Mouse (Mus musculus) stomach, embryonic 14.5 days (tissue): ENCODE results near the gene Gm10720. TPM values are rescaled to one million over a fixed set of nuclear protein-coding genes. Genes with fewer than 3 reads are reported as not detected.
"Not testable (repeated sequence)": the region's sequence is repeated elsewhere in the genome, so short reads cannot be mapped to it uniquely, and the experiment has no call there.

Source experiments
- ATAC-seq: fragments of 200-750 bp; cut with Nextera tagmentation; 2 replicates; pipeline ENCODE4 v1.8.0; 2017; ENCODE audit warnings: low read depth, moderate TSS enrichment; ENCODE audit not compliant: insufficient number of reproducible peaks, insufficient read depth, low FRiP score
- H3K27ac ChIP-seq: fragments of 300-500 bp; sonication (generic); 2 replicates; pipeline ENCODE4 v1.5.1; 2014; ENCODE audit warnings: mild to moderate bottlenecking, low read length, moderate library complexity, mixed read lengths
- H3K27me3 ChIP-seq: fragments of 300-500 bp; sonication (generic); 2 replicates; pipeline ENCODE4 v1.6.1; 2014; ENCODE audit warnings: low read length, control low read depth, mixed read lengths; ENCODE audit not compliant: control insufficient read depth, insufficient read depth
- H3K36me3 ChIP-seq: fragments of 300-500 bp; sonication (generic); 2 replicates; pipeline ENCODE4 v1.6.1; 2014; ENCODE audit warnings: mild to moderate bottlenecking, control low read depth, low read length, moderate library complexity, mixed read lengths; ENCODE audit not compliant: control insufficient read depth, insufficient read depth
- H3K4me1 ChIP-seq: fragments of 300-500 bp; sonication (generic); 2 replicates; pipeline ENCODE4 v1.6.1; 2014; ENCODE audit warnings: low read length, control low read depth, mixed read lengths; ENCODE audit not compliant: control insufficient read depth, insufficient read depth
- H3K4me2 ChIP-seq: fragments of 300-500 bp; sonication (generic); replicated peaks from 2 replicates; pipeline ENCODE4 v1.6.1; 2014; ENCODE audit warnings: low read depth, low read length, control low read depth
- H3K4me3 ChIP-seq: fragments of 300-500 bp; sonication (generic); 2 replicates; pipeline ENCODE4 v1.5.1; 2014; ENCODE audit warnings: low read depth, low read length, control low read depth
- H3K9ac ChIP-seq: fragments of 300-500 bp; sonication (generic); replicated peaks from 2 replicates; pipeline ENCODE4 v1.6.1; 2014; ENCODE audit warnings: low read depth, mild to moderate bottlenecking, control low read depth, low read length, moderate library complexity, mixed read lengths
- H3K9me3 ChIP-seq: fragments of 300-500 bp; sonication (generic); 2 replicates; pipeline ENCODE4 v1.6.1; 2016; ENCODE audit warnings: low read depth, low read length, control low read depth; ENCODE audit not compliant: control insufficient read depth
- WGBS: fragments of 180-500 bp; shearing (Covaris S2); extraction: QIAGEN DNeasy Blood & Tissue Kit; methylation state at CpG from one replicate; pipeline ENCODE4 v1.1.7; 2014; 5-methylcytosine and 5-hydroxymethylcytosine counted together
- polyA plus RNA-seq: library from polyadenylated mRNA; unstranded; fragments of >200 nt; fragmentation: Nextera tagmentation; extraction: Ambion mirVana; gene quantifications from 2 replicates; pipeline ENCODE4 v1.2.1, GENCODE M21; 2014

Gene Gm10720
- not detected in 2 replicates for polyA plus RNA-seq

- not testable (repeated sequence) for H3K27ac ChIP-seq, H3K4me3 ChIP-seq, H3K27me3 ChIP-seq, ATAC-seq, H3K9me3 ChIP-seq, H3K4me2 ChIP-seq, H3K36me3 ChIP-seq, H3K4me1 ChIP-seq, H3K9ac ChIP-seq
- 67% methylated on average over 4 of the region's 9 CpGs for WGBS
Observed at GRCm38 (mm10) chr9:3015354-3015753, at the start of gene Gm10720. Gene Gm10720 (plus strand): TSS chr9:3015654.

- H3K9ac ChIP-seq, H3K27ac ChIP-seq, ATAC-seq, H3K36me3 ChIP-seq, H3K27me3 ChIP-seq, H3K4me3 ChIP-seq, H3K4me1 ChIP-seq, H3K9me3 ChIP-seq, H3K4me2 ChIP-seq: not testable (repeated sequence)
- 66% methylated on average over 12 of the region's 12 CpGs for WGBS
Observed at GRCm38 (mm10) chr9:3000445-3000972, 14.9 kb upstream of the Gm10720 start, which contains the start of gene Gm10722. Gene Gm10722 (plus strand): TSS chr9:3000922.

- not testable (repeated sequence) for H3K27me3 ChIP-seq, H3K9ac ChIP-seq, H3K36me3 ChIP-seq, ATAC-seq, H3K4me2 ChIP-seq, H3K4me3 ChIP-seq, H3K27ac ChIP-seq, H3K9me3 ChIP-seq, H3K4me1 ChIP-seq
- 64% methylated on average over 8 of the region's 8 CpGs for WGBS
Observed at GRCm38 (mm10) chr9:3001006-3001405, 14.4 kb upstream of the Gm10720 start.

GRCm38 (mm10) chr9:3001948-3002659 is 13.3 kb upstream of the Gm10720 start:
- peak; percentile 81 for ATAC-seq
- not testable (repeated sequence) for H3K27ac ChIP-seq, H3K4me2 ChIP-seq, H3K9ac ChIP-seq, H3K4me1 ChIP-seq, H3K9me3 ChIP-seq, H3K4me3 ChIP-seq, H3K27me3 ChIP-seq, H3K36me3 ChIP-seq
- WGBS = 57% methylated on average over 8 of the region's 11 CpGs

GRCm38 (mm10) chr9:3002794-3003396 is 12.6 kb upstream of the Gm10720 start, which contains the start of gene Gm11168:
Gene Gm11168 (plus strand): TSS chr9:3003346.
- not testable (repeated sequence) for H3K27ac ChIP-seq, H3K36me3 ChIP-seq, H3K4me1 ChIP-seq, ATAC-seq, H3K9me3 ChIP-seq, H3K4me2 ChIP-seq, H3K4me3 ChIP-seq, H3K27me3 ChIP-seq, H3K9ac ChIP-seq
- 75% methylated on average over 6 of the region's 14 CpGs for WGBS

- not testable (repeated sequence) for ATAC-seq, H3K9ac ChIP-seq
- WGBS = 80% methylated on average over 1 of the region's 5 CpGs
Observed at GRCm38 (mm10) chr9:3006179-3006578, 9.3 kb upstream of the Gm10720 start.

GRCm38 (mm10) chr9:3006636-3007035 is 8.8 kb upstream of the Gm10720 start:
- peak; percentile 65 for ATAC-seq
- H3K9me3 ChIP-seq, H3K27ac ChIP-seq, H3K4me1 ChIP-seq, H3K27me3 ChIP-seq, H3K4me3 ChIP-seq, H3K36me3 ChIP-seq, H3K9ac ChIP-seq, H3K4me2 ChIP-seq: not testable (repeated sequence)
- 79% methylated on average over 7 of the region's 8 CpGs for WGBS

More at GRCm38 (mm10) chr9:3006179-3006578, 9.3 kb upstream of the Gm10720 start:
- H3K4me3 ChIP-seq, H3K9me3 ChIP-seq, H3K4me2 ChIP-seq, H3K27ac ChIP-seq, H3K27me3 ChIP-seq, H3K4me1 ChIP-seq, H3K36me3 ChIP-seq: not testable (repeated sequence)

- H3K27ac ChIP-seq, ATAC-seq, H3K4me2 ChIP-seq, H3K27me3 ChIP-seq, H3K9me3 ChIP-seq, H3K36me3 ChIP-seq, H3K4me3 ChIP-seq, H3K9ac ChIP-seq, H3K4me1 ChIP-seq: not testable (repeated sequence)
- 79% methylated on average over 7 of the region's 9 CpGs for WGBS
Observed at GRCm38 (mm10) chr9:3007272-3007671, 8.2 kb upstream of the Gm10720 start.
